ENCODE assay signal across 26 mouse cellular contexts in the genomic region with DNA sequence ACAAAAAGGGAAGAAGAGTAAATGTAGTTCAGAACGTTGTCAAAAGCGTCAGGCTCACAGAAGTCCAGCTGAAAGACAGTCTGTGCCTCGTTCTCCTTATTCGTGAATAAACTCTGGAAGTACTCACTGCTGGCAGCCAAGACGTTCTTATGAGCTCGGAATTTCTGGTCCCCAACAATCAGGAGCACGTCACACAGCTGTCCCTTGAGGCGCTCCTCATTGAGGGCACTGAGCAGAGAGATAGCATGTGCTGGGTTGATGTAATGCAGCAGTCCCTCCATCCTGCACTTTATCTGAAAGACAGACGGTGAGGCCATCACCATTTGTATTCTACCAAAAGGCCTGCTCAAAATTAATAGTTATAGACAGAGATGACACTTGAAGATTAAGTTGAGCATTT. TPM values are rescaled to one million over a fixed set of nuclear protein-coding genes. Genes with fewer than 3 reads are reported as not detected.
A peak's percentile ranks its signal among the peaks of the same experiment; 100 is the strongest.
DNase-seq lines count a peak whose midpoint lies in the region; ATAC-seq lines count a peak whose summit lies in the region.
"Had no signal": no experiment of that assay in that cellular context is flagged by ENCODE, and none has a peak within 500 bp of the region (broad histone marks: within the 10 kb centered on the region; RNA-seq: fewer than 3 reads in every experiment).

No protein-coding gene starts in this region.

- no peaks in the 10 kb centered on the region for H3K27me3 ChIP-seq in liver, embryonic 11.5 days (replicated peaks; ENCODE audit: control insufficient read depth, insufficient read depth, low read length)
- no peaks in the 10 kb centered on the region for H3K27me3 ChIP-seq in liver, embryonic 16.5 days (ENCODE audit: control insufficient read depth, insufficient read depth, low read depth, low read length)
- no peaks in the 10 kb centered on the region for H3K27me3 ChIP-seq in midbrain, embryonic 11.5 days (ENCODE audit: control insufficient read depth, insufficient read depth, low read length)
- H3K27me3 ChIP-seq: CH12.LX; forebrain, embryonic 13.5 days; midbrain, embryonic 12.5 days; neural tube, embryonic 12.5 days had no signal

- ATAC-seq in liver, embryonic 11.5 days (replicated peaks; ENCODE audit: low FRiP score), result peak; percentile 86
- peak; percentile 90 for ATAC-seq in liver, embryonic 16.5 days (ENCODE audit: low read depth)
- no peak for ATAC-seq in midbrain, embryonic 11.5 days (ENCODE audit: low FRiP score)
- ATAC-seq: forebrain, embryonic 13.5 days; hindbrain, embryonic 16.5 days had no signal

- no peaks in the 10 kb centered on the region for H3K9me3 ChIP-seq in liver, embryonic 11.5 days (ENCODE audit: control insufficient read depth, low read length)
- H3K9me3 ChIP-seq in liver, embryonic 16.5 days (replicated peaks; ENCODE audit: control insufficient read depth, low read length), result no peaks in the 10 kb centered on the region
- no peaks in the 10 kb centered on the region for H3K9me3 ChIP-seq in midbrain, embryonic 11.5 days (ENCODE audit: control insufficient read depth, low read length)
- H3K9me3 ChIP-seq: forebrain, embryonic 13.5 days; midbrain, embryonic 12.5 days; neural tube, embryonic 12.5 days had no signal

- peaks cover 15% of the 10 kb centered on the region for H3K4me1 ChIP-seq in liver, embryonic 11.5 days (replicated peaks; ENCODE audit: control insufficient read depth, insufficient read depth, low read length)
- H3K4me1 ChIP-seq in liver, embryonic 16.5 days (ENCODE audit: control insufficient read depth, low read depth, low read length), result peaks cover 27% of the 10 kb centered on the region
- H3K4me1 ChIP-seq in midbrain, embryonic 11.5 days (ENCODE audit: control insufficient read depth, insufficient read depth, low read length), result no peaks in the 10 kb centered on the region
- H3K4me1 ChIP-seq: forebrain, embryonic 13.5 days; midbrain, embryonic 12.5 days; neural tube, embryonic 12.5 days had no signal

- WGBS in liver, embryonic 11.5 days, result 71% methylated on average over 9 of the region's 9 CpGs
- WGBS in liver, embryonic 16.5 days (ENCODE audit: insufficient replicate concordance), result 37% methylated on average over 9 of the region's 9 CpGs
- WGBS in midbrain, embryonic 11.5 days, result 93% methylated on average over 9 of the region's 9 CpGs

- peak overlapping the region; percentile 0; the same call in 1 of the 2 replicates for H3K27ac ChIP-seq in liver, embryonic 11.5 days (ENCODE audit: low read depth, low read length)
- peak overlapping the region; percentile 71 for H3K27ac ChIP-seq in liver, embryonic 16.5 days (ENCODE audit: low read length)
- no peak overlapping the region for H3K27ac ChIP-seq in midbrain, embryonic 11.5 days (ENCODE audit: low read depth, low read length)
- H3K27ac ChIP-seq: forebrain, embryonic 13.5 days; layer of hippocampus, adult 2 months; midbrain, embryonic 12.5 days; neural tube, embryonic 12.5 days had no signal

- peak; percentile 87 for DNase-seq in heart, adult 11 months
- DNase-seq in heart, adult 18-20 months, result no peak
- DNase-seq in liver, embryonic 11.5 days (ENCODE audit: low spot score), result no peak
- DNase-seq in midbrain, embryonic 11.5 days (ENCODE audit: low spot score, missing footprints), result no peak
- no peak for DNase-seq in embryo, embryonic 11 days
- DNase-seq in gastrocnemius, postnatal 10 days, result no peak
- DNase-seq: adrenal gland, adult 8-10 months; cerebellum, adult 11 months; cerebellum, adult 9-10 months; cerebellum, postnatal 36 days; gastrocnemius, postnatal 25 days; heart, postnatal 14 days; kidney, adult 2 months; kidney, postnatal 36 days; lung, embryonic 14.5 days; lung, postnatal 14 days; right cerebral cortex, adult 18-20 months; spleen, adult 18-20 months had no signal

- no peak overlapping the region; the same call in 1 of the 2 replicates for H3K9ac ChIP-seq in liver, embryonic 11.5 days (ENCODE audit: low read depth, low read length)
- peak overlapping the region; percentile 33 for H3K9ac ChIP-seq in liver, embryonic 16.5 days (ENCODE audit: low read depth, low read length)
- no peak overlapping the region for H3K9ac ChIP-seq in midbrain, embryonic 11.5 days (ENCODE audit: low read length)
- H3K9ac ChIP-seq: forebrain, embryonic 13.5 days; lung, embryonic 14.5 days; midbrain, embryonic 12.5 days; neural tube, embryonic 12.5 days had no signal

- H3K36me3 ChIP-seq in liver, embryonic 11.5 days (ENCODE audit: control insufficient read depth, insufficient read depth, low read length), result peaks cover 27% of the 10 kb centered on the region
- peaks cover 15% of the 10 kb centered on the region for H3K36me3 ChIP-seq in liver, embryonic 16.5 days (ENCODE audit: control insufficient read depth, insufficient read depth)
- peaks cover 12% of the 10 kb centered on the region for H3K36me3 ChIP-seq in midbrain, embryonic 11.5 days (ENCODE audit: control insufficient read depth, insufficient read depth, low read length)

- peak overlapping the region; percentile 16; the same call in 1 of the 2 replicates for H3K4me2 ChIP-seq in liver, embryonic 11.5 days
- H3K4me2 ChIP-seq in liver, embryonic 16.5 days (ENCODE audit: low read depth, low read length), result no peak overlapping the region
- no peak overlapping the region for H3K4me2 ChIP-seq in midbrain, embryonic 11.5 days
- H3K4me2 ChIP-seq: forebrain, embryonic 13.5 days; lung, embryonic 14.5 days; midbrain, embryonic 12.5 days; neural tube, embryonic 12.5 days had no signal

- H3K4me3 ChIP-seq in liver, embryonic 11.5 days (ENCODE audit: low read depth, low read length), result no peak overlapping the region
- no peak overlapping the region for H3K4me3 ChIP-seq in liver, embryonic 16.5 days (ENCODE audit: low read depth, low read length)
- no peak overlapping the region for H3K4me3 ChIP-seq in midbrain, embryonic 11.5 days (ENCODE audit: low read depth, low read length)
- H3K4me3 ChIP-seq: forebrain, embryonic 13.5 days; layer of hippocampus, adult 2 months; midbrain, embryonic 12.5 days; myocyte; neural tube, embryonic 12.5 days had no signal

RNA-seq across cellular contexts. Expression of a gene that starts 9.6 kb away (rescaled TPM):
- 10 to 100 TPM; 27.0 to 29.6 TPM for total RNA-seq in heart, adult 18-20 months (2021)
- 12.1 and 12.5 TPM in 2 replicates for polyA plus RNA-seq in liver, embryonic 11.5 days (2014; fragmentation: Nextera tagmentation; extraction: Ambion mirVana)
- polyA plus RNA-seq in liver, embryonic 16.5 days (2015; fragmentation: Nextera tagmentation; extraction: Ambion mirVana), result 4.2 and 4.3 TPM in 2 replicates
- 17.7 and 19.4 TPM in 2 replicates for polyA plus RNA-seq in midbrain, embryonic 11.5 days (2014; fragmentation: Nextera tagmentation; extraction: Ambion mirVana)
- 10 to 100 TPM; 61.8 to 72.8 TPM for total RNA-seq in gastrocnemius, postnatal 10 days (2021)

RNA-seq across cellular contexts. Expression of a gene that starts 9.6 kb away (rescaled TPM):
- 10 to 100 TPM; 10.9 to 11.4 TPM for total RNA-seq in heart, adult 18-20 months (2021)
- 10.0 and 10.1 TPM in 2 replicates for polyA plus RNA-seq in liver, embryonic 11.5 days (2014; fragmentation: Nextera tagmentation; extraction: Ambion mirVana)
- polyA plus RNA-seq in liver, embryonic 16.5 days (2015; fragmentation: Nextera tagmentation; extraction: Ambion mirVana), result 3.5 and 4.2 TPM in 2 replicates
- 13.2 and 13.5 TPM in 2 replicates for polyA plus RNA-seq in midbrain, embryonic 11.5 days (2014; fragmentation: Nextera tagmentation; extraction: Ambion mirVana)
- 10 to 100 TPM in 1 of 2 experiments, 1 to 10 TPM in 1; 7.9 to 10.4 TPM for total RNA-seq in gastrocnemius, postnatal 10 days (2021)

RNA-seq across cellular contexts. Expression of a gene that starts 44.3 kb away (rescaled TPM):
- total RNA-seq in heart, adult 18-20 months (2021), result 1 to 10 TPM; 3.4 to 6.6 TPM
- polyA plus RNA-seq in liver, embryonic 11.5 days (2014; fragmentation: Nextera tagmentation; extraction: Ambion mirVana), result 21.3 and 32.1 TPM in 2 replicates
- 8.7 and 10.0 TPM in 2 replicates for polyA plus RNA-seq in liver, embryonic 16.5 days (2015; fragmentation: Nextera tagmentation; extraction: Ambion mirVana)
- 19.3 and 21.5 TPM in 2 replicates for polyA plus RNA-seq in midbrain, embryonic 11.5 days (2014; fragmentation: Nextera tagmentation; extraction: Ambion mirVana)
- total RNA-seq in gastrocnemius, postnatal 10 days (2021), result 1 to 10 TPM; 8.4 to 9.6 TPM
